Comparison of ENCODE assay signal across 8 mouse cellular contexts in the genomic region with DNA sequence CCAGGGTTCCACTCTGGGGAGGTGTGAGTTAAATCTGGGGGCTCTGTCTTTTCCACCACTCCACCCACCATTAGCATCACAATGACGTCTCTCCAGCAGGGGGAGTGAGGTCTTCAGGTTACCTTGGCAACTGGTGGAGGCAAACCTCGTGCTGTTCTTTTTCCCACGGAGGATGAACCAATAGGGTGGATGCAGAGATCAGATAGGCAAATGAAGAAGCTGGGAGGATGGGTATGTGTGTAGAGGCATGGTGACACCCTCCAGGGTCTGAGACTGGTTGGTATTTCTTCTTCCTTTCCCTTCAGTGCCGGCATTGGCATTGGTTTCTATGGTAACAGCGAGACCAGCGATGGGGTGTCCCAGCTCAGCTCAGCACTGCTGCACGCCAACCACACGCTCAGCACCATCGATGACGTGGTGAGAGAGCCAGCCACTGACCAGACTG. TPM values are rescaled to one million over a fixed set of nuclear protein-coding genes. Genes with fewer than 3 reads are reported as not detected.
DNase-seq lines count a peak whose midpoint lies in the region; ATAC-seq and TF ChIP-seq lines count a peak whose summit lies in the region.

No protein-coding gene starts in this region.

- 3% methylated on average over 10 of the region's 10 CpGs for WGBS in heart, embryonic 13.5 days
- WGBS in forebrain, embryonic 11.5 days = 0% methylated on average over 10 of the region's 10 CpGs
- WGBS in liver, embryonic 14.5 days (ENCODE audit: insufficient replicate concordance) = 1% methylated on average over 10 of the region's 10 CpGs

- intact Hi-C loops in heart, postnatal 25 days (cut with DNase I) = loop anchor here (2.0 kb wide), 1 partner anchor 22 kb away; no protein-coding TSS in a partner anchor

- no peak for ATAC-seq in heart, embryonic 13.5 days (ENCODE audit: extremely low read depth, insufficient number of reproducible peaks, low FRiP score, low TSS enrichment)
- peak; percentile 86 for ATAC-seq in forebrain, embryonic 11.5 days (replicated peaks; ENCODE audit: low FRiP score)
- ATAC-seq in inflammation-experienced regulatory T-cells, adult 6 months = peak; percentile 93
- peak; percentile 36; the same call in 1 of the 2 replicates for ATAC-seq in liver, embryonic 14.5 days (ENCODE audit: insufficient read depth)
- peak; percentile 60 for ATAC-seq in neutrophil, adult 5-6 weeks (ENCODE audit: extremely low read depth, insufficient number of reproducible peaks, low FRiP score, poor library complexity, severe bottlenecking)

- no peak for TF ChIP-seq POLR2A in brain, embryonic 14.5 days (IDR thresholded peaks at IDR 0.05; ENCODE audit: borderline replicate concordance, extremely low read depth, insufficient read depth, insufficient read length, poor library complexity, severe bottlenecking)

- DNase-seq in heart, postnatal 25 days (ENCODE audit: low spot score) = no peak
- DNase-seq in brain, embryonic 14.5 days (ENCODE audit: low read depth) = peak; percentile 98
- DNase-seq in forebrain, embryonic 11.5 days (ENCODE audit: low spot score) = peak; percentile 88
- no peak for DNase-seq in liver, embryonic 14.5 days (ENCODE audit: low read depth in 3 of 3, low spot score in 3 of 3)
- DNase-seq in spleen, postnatal 10 days (ENCODE audit: low spot score in 2 of 2) = no peak

- peak overlapping the region; percentile 51 for H3K4me2 ChIP-seq in heart, embryonic 13.5 days
- peak overlapping the region; percentile 32; the same call in 1 of the 2 replicates for H3K4me2 ChIP-seq in forebrain, embryonic 11.5 days (ENCODE audit: low read depth, low read length, severe bottlenecking)
- H3K4me2 ChIP-seq in liver, embryonic 14.5 days (ENCODE audit: low read depth) = no peak overlapping the region

- H3K4me1 ChIP-seq in heart, embryonic 13.5 days = peaks cover 18% of the 10 kb centered on the region; the same call in 1 of the 2 replicates
- H3K4me1 ChIP-seq in forebrain, embryonic 11.5 days (replicated peaks; ENCODE audit: control insufficient read depth, insufficient read depth, low read length) = peaks cover 37% of the 10 kb centered on the region
- no peaks in the 10 kb centered on the region for H3K4me1 ChIP-seq in liver, embryonic 14.5 days (replicated peaks; ENCODE audit: control insufficient read depth in 2 of 2, insufficient read depth in 2 of 2, low read length in 1 of 2)

- H3K9me3 ChIP-seq in heart, embryonic 13.5 days = no peaks in the 10 kb centered on the region
- no peaks in the 10 kb centered on the region for H3K9me3 ChIP-seq in forebrain, embryonic 11.5 days (ENCODE audit: control insufficient read depth, low read length)
- no peaks in the 10 kb centered on the region for H3K9me3 ChIP-seq in liver, embryonic 14.5 days (ENCODE audit: control insufficient read depth, low read length)

- peaks cover 51% of the 10 kb centered on the region for H3K27me3 ChIP-seq in heart, embryonic 13.5 days (replicated peaks)
- no peaks in the 10 kb centered on the region; the same call in 1 of the 2 replicates for H3K27me3 ChIP-seq in forebrain, embryonic 11.5 days (ENCODE audit: control insufficient read depth, insufficient read depth, low read length)
- H3K27me3 ChIP-seq in liver, embryonic 14.5 days (ENCODE audit: control insufficient read depth, insufficient read depth, low read length) = peaks cover 17% of the 10 kb centered on the region

- no peaks in the 10 kb centered on the region for H3K36me3 ChIP-seq in heart, embryonic 13.5 days
- H3K36me3 ChIP-seq in forebrain, embryonic 11.5 days (ENCODE audit: control insufficient read depth, insufficient read depth, low read length) = peaks cover 6% of the 10 kb centered on the region; the same call in 1 of the 2 replicates
- no peaks in the 10 kb centered on the region for H3K36me3 ChIP-seq in liver, embryonic 14.5 days (replicated peaks; ENCODE audit: control insufficient read depth, insufficient read depth, low read depth)

- peak overlapping the region; percentile 18; the same call in 1 of the 2 replicates for H3K4me3 ChIP-seq in heart, embryonic 13.5 days
- peak overlapping the region; percentile 12; the same call in 1 of the 2 replicates for H3K4me3 ChIP-seq in forebrain, embryonic 11.5 days (ENCODE audit: low read depth, low read length)
- no peak overlapping the region for H3K4me3 ChIP-seq in liver, embryonic 14.5 days (ENCODE audit: insufficient read depth in 1 of 2, low read depth in 2 of 2, low read length in 2 of 2)

- H3K27ac ChIP-seq in heart, embryonic 13.5 days (replicated peaks) = no peak overlapping the region
- H3K27ac ChIP-seq in forebrain, embryonic 11.5 days (ENCODE audit: low read depth, low read length) = peak overlapping the region; percentile 94
- H3K27ac ChIP-seq in liver, embryonic 14.5 days = no peak overlapping the region

- TF ChIP-seq EP300 in liver, embryonic 14.5 days (IDR thresholded peaks at IDR 0.05; ENCODE audit: low read depth) = no peak

- TF ChIP-seq CTCF in brain, embryonic 14.5 days (IDR thresholded peaks at IDR 0.05; ENCODE audit: borderline replicate concordance, extremely low read depth, insufficient read depth, insufficient read length) = peak; percentile 50; the same call in 1 of the 2 replicates
- peak; percentile 34 for TF ChIP-seq CTCF in liver, embryonic 14.5 days (IDR thresholded peaks at IDR 0.05; ENCODE audit: low read depth)

- H3K9ac ChIP-seq in heart, embryonic 13.5 days = no peak overlapping the region
- peak overlapping the region; percentile 13; the same call in 1 of the 2 replicates for H3K9ac ChIP-seq in forebrain, embryonic 11.5 days (ENCODE audit: low read length)
- H3K9ac ChIP-seq in liver, embryonic 14.5 days (replicated peaks) = no peak overlapping the region

RNA-seq across cellular contexts. Expression of gene Ttyh1, which starts 5.1 kb away (rescaled TPM):
- 0.88 and 1.0 TPM in 2 replicates for polyA plus RNA-seq in heart, embryonic 13.5 days (2015; fragmentation: Nextera tagmentation; extraction: Ambion mirVana)
- under 1 TPM; 0.68 to 0.75 TPM for total RNA-seq in heart, postnatal 25 days (2021)
- 239 and 253 TPM in 2 replicates for polyA plus RNA-seq in brain, embryonic 14.5 days (2012; rRNA removed)
- polyA plus RNA-seq in forebrain, embryonic 11.5 days (2014; fragmentation: Nextera tagmentation; extraction: Ambion mirVana) = 87.3 and 96.0 TPM in 2 replicates
- polyA plus RNA-seq in inflammation-experienced regulatory T-cells, adult 6 months (2017; shearing (Covaris generic)) = under 1 TPM; 0.47 to 0.95 (median 0.62) TPM
- polyA plus RNA-seq in liver, embryonic 14.5 days (2012; rRNA removed) = 0.11 and 0.36 TPM in 2 replicates
- polyA plus RNA-seq in liver, embryonic 14.5 days (2014; fragmentation: Nextera tagmentation; extraction: Ambion mirVana) = 0.23 and 0.24 TPM in 2 replicates
- 0.12 TPM in 1 of 2 replicates, not detected in the other for total RNA-seq in neutrophil, adult 5-6 weeks (2017)

RNA-seq across cellular contexts. Expression of gene Leng8, which starts 12.5 kb away (rescaled TPM):
- polyA plus RNA-seq in heart, embryonic 13.5 days (2015; fragmentation: Nextera tagmentation; extraction: Ambion mirVana) = 44.4 and 45.9 TPM in 2 replicates
- 10 to 100 TPM; 37.4 to 40.9 TPM for total RNA-seq in heart, postnatal 25 days (2021)
- 501 and 507 TPM in 2 replicates for polyA plus RNA-seq in brain, embryonic 14.5 days (2012; rRNA removed)
- polyA plus RNA-seq in forebrain, embryonic 11.5 days (2014; fragmentation: Nextera tagmentation; extraction: Ambion mirVana) = 77.4 and 77.5 TPM in 2 replicates
- polyA plus RNA-seq in inflammation-experienced regulatory T-cells, adult 6 months (2017; shearing (Covaris generic)) = 10 to 100 TPM; 22.6 to 40.2 (median 24.9) TPM
- polyA plus RNA-seq in liver, embryonic 14.5 days (2012; rRNA removed) = 52.6 and 61.1 TPM in 2 replicates
- 12.5 and 13.7 TPM in 2 replicates for polyA plus RNA-seq in liver, embryonic 14.5 days (2014; fragmentation: Nextera tagmentation; extraction: Ambion mirVana)
- 155 and 160 TPM in 2 replicates for total RNA-seq in neutrophil, adult 5-6 weeks (2017)

RNA-seq across cellular contexts. Expression of gene Leng9, which starts 25.8 kb away (rescaled TPM):
- polyA plus RNA-seq in heart, embryonic 13.5 days (2015; fragmentation: Nextera tagmentation; extraction: Ambion mirVana) = 1.8 and 2.0 TPM in 2 replicates
- total RNA-seq in heart, postnatal 25 days (2021) = 1 to 10 TPM; 2.5 to 3.2 TPM
- polyA plus RNA-seq in brain, embryonic 14.5 days (2012; rRNA removed) = 4.6 and 5.0 TPM in 2 replicates
- polyA plus RNA-seq in forebrain, embryonic 11.5 days (2014; fragmentation: Nextera tagmentation; extraction: Ambion mirVana) = 1.6 and 2.7 TPM in 2 replicates
- polyA plus RNA-seq in inflammation-experienced regulatory T-cells, adult 6 months (2017; shearing (Covaris generic)) = 1 to 10 TPM; 6.3 to 9.5 (median 7.2) TPM
- polyA plus RNA-seq in liver, embryonic 14.5 days (2012; rRNA removed) = 0.61 and 0.71 TPM in 2 replicates
- polyA plus RNA-seq in liver, embryonic 14.5 days (2014; fragmentation: Nextera tagmentation; extraction: Ambion mirVana) = 0.44 and 0.56 TPM in 2 replicates
- 18.9 and 19.7 TPM in 2 replicates for total RNA-seq in neutrophil, adult 5-6 weeks (2017)

RNA-seq across cellular contexts. Expression of gene Cdc42ep5, which starts 40.3 kb away (rescaled TPM):
- 26.5 and 26.7 TPM in 2 replicates for polyA plus RNA-seq in heart, embryonic 13.5 days (2015; fragmentation: Nextera tagmentation; extraction: Ambion mirVana)
- total RNA-seq in heart, postnatal 25 days (2021) = 1 to 10 TPM; 5.7 to 5.9 TPM
- 8.8 and 9.7 TPM in 2 replicates for polyA plus RNA-seq in brain, embryonic 14.5 days (2012; rRNA removed)
- 16.2 and 17.8 TPM in 2 replicates for polyA plus RNA-seq in forebrain, embryonic 11.5 days (2014; fragmentation: Nextera tagmentation; extraction: Ambion mirVana)
- not detected for polyA plus RNA-seq in inflammation-experienced regulatory T-cells, adult 6 months (2017; shearing (Covaris generic))
- 6.1 and 8.4 TPM in 2 replicates for polyA plus RNA-seq in liver, embryonic 14.5 days (2012; rRNA removed)
- 6.7 TPM in 2 replicates for polyA plus RNA-seq in liver, embryonic 14.5 days (2014; fragmentation: Nextera tagmentation; extraction: Ambion mirVana)
- total RNA-seq in neutrophil, adult 5-6 weeks (2017) = 0.86 and 5.8 TPM in 2 replicates

Comparison
In these comparisons a context has a peak if more than half of its experiments do, and no peak if none do; other contexts are left out.
1. H3K4me3 ChIP-seq: peak in heart, embryonic 13.5 days (single experiment) and forebrain, embryonic 11.5 days (single experiment); none in liver, embryonic 14.5 days (0 of 2).
2. DNase-seq: peak in brain, embryonic 14.5 days (single experiment) and forebrain, embryonic 11.5 days (single experiment); none in heart, postnatal 25 days (single experiment), liver, embryonic 14.5 days (0 of 3) and spleen, postnatal 10 days (0 of 2).
3. RNA of gene Ttyh1, which starts 5.1 kb away (polyA plus RNA-seq): 239 to 253 TPM in brain, embryonic 14.5 days and 87.3 to 96.0 TPM in forebrain, embryonic 11.5 days; 0.88 to 1.0 TPM in heart, embryonic 13.5 days, 0.47 to 0.95 TPM in inflammation-experienced regulatory T-cells, adult 6 months and 0.11 to 0.36 TPM in liver, embryonic 14.5 days; every median in the first group is over 10 times any median in the second.